ENCODE assay signal across 10 mouse cellular contexts in genomic region chr11:67373333-67373732, GRCm38 (mm10). TPM values are rescaled to one million over a fixed set of nuclear protein-coding genes. Genes with fewer than 3 reads are reported as not detected.
DNase-seq lines count a peak whose midpoint lies in the region; ATAC-seq lines count a peak whose summit lies in the region.
"Had no signal": no experiment of that assay in that cellular context is flagged by ENCODE, and none has a peak within 500 bp of the region (broad histone marks: within the 10 kb centered on the region; RNA-seq: fewer than 3 reads in every experiment).

No protein-coding gene starts in this region.

- H3K27ac ChIP-seq in limb, embryonic 12.5 days = no peak overlapping the region
- no peak overlapping the region for H3K27ac ChIP-seq in limb, embryonic 10.5 days
- no peak overlapping the region for H3K27ac ChIP-seq in embryonic facial prominence, embryonic 11.5 days (replicated peaks; ENCODE audit: low read depth, low read length)
- H3K27ac ChIP-seq: limb, embryonic 13.5 days had no signal

- no peaks in the 10 kb centered on the region for H3K36me3 ChIP-seq in limb, embryonic 12.5 days
- H3K36me3 ChIP-seq in limb, embryonic 10.5 days = no peaks in the 10 kb centered on the region
- no peaks in the 10 kb centered on the region for H3K36me3 ChIP-seq in embryonic facial prominence, embryonic 11.5 days (replicated peaks; ENCODE audit: control insufficient read depth, insufficient read depth, low read depth, low read length)
- H3K36me3 ChIP-seq: limb, embryonic 13.5 days had no signal

- H3K27me3 ChIP-seq in limb, embryonic 12.5 days = no peaks in the 10 kb centered on the region
- peaks cover 6% of the 10 kb centered on the region; the same call in 1 of the 2 replicates for H3K27me3 ChIP-seq in limb, embryonic 10.5 days (ENCODE audit: low read depth, poor library complexity, severe bottlenecking)
- H3K27me3 ChIP-seq in embryonic facial prominence, embryonic 11.5 days (ENCODE audit: control insufficient read depth, insufficient read depth, low read length) = no peaks in the 10 kb centered on the region
- H3K27me3 ChIP-seq: limb, embryonic 13.5 days had no signal

- H3K9ac ChIP-seq in limb, embryonic 12.5 days (replicated peaks) = no peak overlapping the region
- no peak overlapping the region for H3K9ac ChIP-seq in embryonic facial prominence, embryonic 11.5 days (replicated peaks; ENCODE audit: low read length)
- H3K9ac ChIP-seq: limb, embryonic 13.5 days had no signal

- ATAC-seq in limb, embryonic 12.5 days (ENCODE audit: insufficient number of reproducible peaks, insufficient read depth, low FRiP score, low TSS enrichment, low read depth) = peak; percentile 47; the same call in 1 of the 2 replicates
- ATAC-seq in embryonic facial prominence, embryonic 11.5 days (replicated peaks; ENCODE audit: insufficient number of reproducible peaks, low FRiP score, low TSS enrichment, low read depth) = no peak

- H3K4me1 ChIP-seq in limb, embryonic 12.5 days (replicated peaks) = no peaks in the 10 kb centered on the region
- H3K4me1 ChIP-seq in limb, embryonic 10.5 days = no peaks in the 10 kb centered on the region
- H3K4me1 ChIP-seq in embryonic facial prominence, embryonic 11.5 days (ENCODE audit: control insufficient read depth, insufficient read depth, low read length) = no peaks in the 10 kb centered on the region
- H3K4me1 ChIP-seq: limb, embryonic 13.5 days had no signal

- 66% methylated on average over 2 of the region's 2 CpGs for WGBS in limb, embryonic 12.5 days
- 65% methylated on average over 2 of the region's 2 CpGs for WGBS in limb, embryonic 10.5 days
- WGBS in embryonic facial prominence, embryonic 11.5 days = 68% methylated on average over 2 of the region's 2 CpGs

- no peak overlapping the region for H3K4me2 ChIP-seq in limb, embryonic 12.5 days
- no peak overlapping the region for H3K4me2 ChIP-seq in embryonic facial prominence, embryonic 11.5 days (ENCODE audit: low read depth, low read length)
- H3K4me2 ChIP-seq: limb, embryonic 13.5 days had no signal

- DNase-seq in limb, embryonic 10.5 days (ENCODE audit: low spot score) = no peak
- peak; percentile 69 for DNase-seq in ES-CJ7 (ENCODE audit: low read depth, low spot score)
- peak; percentile 42 for DNase-seq in adrenal gland, postnatal 10 days
- DNase-seq in embryonic facial prominence, embryonic 11.5 days (ENCODE audit: low spot score) = peak; percentile 56
- DNase-seq in left cerebral cortex, adult 18-20 months (ENCODE audit: low spot score in 2 of 2) = peak; percentile 20 to 31
- DNase-seq in skeletal muscle tissue, adult 2 months (ENCODE audit: low read depth, low spot score) = peak; percentile 25
- DNase-seq in frontal cortex, postnatal 14 days (ENCODE audit: low spot score in 2 of 2) = no peak

- no peaks in the 10 kb centered on the region for H3K9me3 ChIP-seq in limb, embryonic 12.5 days
- no peaks in the 10 kb centered on the region for H3K9me3 ChIP-seq in limb, embryonic 10.5 days (replicated peaks)
- no peaks in the 10 kb centered on the region for H3K9me3 ChIP-seq in embryonic facial prominence, embryonic 11.5 days (replicated peaks; ENCODE audit: control insufficient read depth, low read length)
- H3K9me3 ChIP-seq: limb, embryonic 13.5 days had no signal

- no peak overlapping the region for H3K4me3 ChIP-seq in limb, embryonic 12.5 days (replicated peaks)
- H3K4me3 ChIP-seq in limb, embryonic 10.5 days = no peak overlapping the region
- no peak overlapping the region for H3K4me3 ChIP-seq in embryonic facial prominence, embryonic 11.5 days (ENCODE audit: low read depth, low read length)
- H3K4me3 ChIP-seq: limb, embryonic 13.5 days had no signal

RNA-seq across cellular contexts. Expression of gene Myh13, which starts 51.9 kb away (rescaled TPM):
- 0.08 and 0.13 TPM in 2 replicates for polyA plus RNA-seq in limb, embryonic 12.5 days (2016; fragmentation: Nextera tagmentation; extraction: Ambion mirVana)
- not detected in 2 replicates for polyA plus RNA-seq in limb, embryonic 10.5 days (2016; fragmentation: Nextera tagmentation; extraction: Ambion mirVana)
- under 1 TPM; 0.06 TPM for total RNA-seq in adrenal gland, postnatal 10 days (2021)
- not detected in 2 replicates for polyA plus RNA-seq in embryonic facial prominence, embryonic 11.5 days (2014; fragmentation: Nextera tagmentation; extraction: Ambion mirVana)
- total RNA-seq in left cerebral cortex, adult 18-20 months (2021) = under 1 TPM; 0.07 to 0.09 TPM
- polyA plus RNA-seq: stomach, embryonic 14.5 days had no signal

Comparison
In these comparisons a context has a peak if more than half of its experiments do, and no peak if none do; other contexts are left out.
1. DNase-seq: peak in ES-CJ7 (single experiment), adrenal gland, postnatal 10 days (single experiment), embryonic facial prominence, embryonic 11.5 days (single experiment), left cerebral cortex, adult 18-20 months (2 of 2) and skeletal muscle tissue, adult 2 months (single experiment); none in limb, embryonic 10.5 days (single experiment) and frontal cortex, postnatal 14 days (0 of 2).